Mouse (Mus musculus) urinary bladder, postnatal 25 days (tissue): ENCODE measurements around the gene Pde4b.

Experiments
- DNase-seq: peaks from one replicate; pipeline ENCODE4 v3.0.0; 2022; ENCODE audit warnings: low spot score

The Pde4b gene

GRCm38 (mm10) chr4:102287172-102287571, 199.8 kb downstream of the Pde4b start:
- DNase-seq: no peak

- no peak for DNase-seq
These were observed 202.8 kb downstream of the Pde4b start for GRCm38 (mm10) chr4:102290052-102290734.

- no peak for DNase-seq
These were observed 210.2 kb downstream of the Pde4b start for GRCm38 (mm10) chr4:102297558-102297957.

- DNase-seq: no peak
These were observed 215.2 kb downstream of the Pde4b start for GRCm38 (mm10) chr4:102302568-102302967.

GRCm38 (mm10) chr4:102307661-102308297, 220.4 kb downstream of the Pde4b start:
- no peak for DNase-seq

- no peak for DNase-seq
These were observed 223.3 kb downstream of the Pde4b start for GRCm38 (mm10) chr4:102310630-102311029.

GRCm38 (mm10) chr4:102316011-102316410, 228.7 kb downstream of the Pde4b start:
- DNase-seq: no peak

GRCm38 (mm10) chr4:102316699-102317285, 229.4 kb downstream of the Pde4b start:
- no peak for DNase-seq

- no peak for DNase-seq
These were observed 231.3 kb downstream of the Pde4b start for GRCm38 (mm10) chr4:102318596-102318995.

- no peak for DNase-seq
These were observed 234.0 kb downstream of the Pde4b start for GRCm38 (mm10) chr4:102321340-102321739.

- DNase-seq: no peak
These were observed 245.0 kb downstream of the Pde4b start for GRCm38 (mm10) chr4:102332386-102332785.

GRCm38 (mm10) chr4:102332885-102333284, 245.5 kb downstream of the Pde4b start:
- no peak for DNase-seq

- DNase-seq: no peak
These were observed 259.7 kb downstream of the Pde4b start for GRCm38 (mm10) chr4:102346911-102347492.

- DNase-seq: no peak
These were observed 264.4 kb downstream of the Pde4b start for GRCm38 (mm10) chr4:102351476-102352475.

GRCm38 (mm10) chr4:102353641-102354403, 266.5 kb downstream of the Pde4b start:
- no peak for DNase-seq

GRCm38 (mm10) chr4:102368105-102368735, 280.9 kb downstream of the Pde4b start:
- no peak for DNase-seq

- DNase-seq: no peak
These were observed 287.3 kb downstream of the Pde4b start for GRCm38 (mm10) chr4:102374614-102375013.

GRCm38 (mm10) chr4:102382763-102383505, 295.6 kb downstream of the Pde4b start:
- no peak for DNase-seq

- DNase-seq: no peak
These were observed 306.3 kb downstream of the Pde4b start for GRCm38 (mm10) chr4:102393605-102394004.

GRCm38 (mm10) chr4:102397334-102397733, 310.0 kb downstream of the Pde4b start:
- DNase-seq: no peak
